Mouse (Mus musculus): ENCODE measurements around the gene Rprd1b. TPM values are rescaled to one million over a fixed set of nuclear protein-coding genes. Genes with fewer than 3 reads are reported as not detected.

The Rprd1b gene
- polyA plus RNA-seq, 1 experiment, result 17.5 TPM

- Histone ChIP-seq H3K27ac (ENCODE audit: insufficient read depth, low read depth, low read length) (no peak overlapping the region), H3K36me3 (ENCODE audit: control insufficient read depth, insufficient read depth, low read length) (no peaks in the 10 kb centered on the region; the same call in 1 of the 2 replicates), H3K4me1 (ENCODE audit: control insufficient read depth, insufficient read depth, low read length) (no peaks in the 10 kb centered on the region), H3K27me3 (replicated peaks; ENCODE audit: control insufficient read depth, insufficient read depth, low read length) (no peaks in the 10 kb centered on the region), H3K4me3 (ENCODE audit: insufficient read depth, low read depth, low read length) (no peak overlapping the region)
- WGBS, result 89% methylated on average over 3 of the region's 3 CpGs
- no peak for DNase-seq
- no peak for TF ChIP-seq CTCF (conservative IDR thresholded peaks at IDR 0.05; ENCODE audit: insufficient read depth, insufficient read length, low read depth, low read length)
- no peak for TF ChIP-seq POLR2A (IDR thresholded peaks at IDR 0.05; ENCODE audit: low read depth, low read length)
These were observed 15.7 kb upstream of the Rprd1b start for GRCm38 (mm10) chr2:158012608-158013007.

- H3K36me3 ChIP-seq (ENCODE audit: control insufficient read depth, insufficient read depth, low read length), result no peaks in the 10 kb centered on the region
- H3K27ac ChIP-seq (ENCODE audit: insufficient read depth, low read depth, low read length), result no peak overlapping the region
These were observed 11.0 kb upstream of the Rprd1b start for GRCm38 (mm10) chr2:158017330-158017729.

GRCm38 (mm10) chr2:158027855-158028353 lies 393 bp upstream of the Rprd1b start:
- peak overlapping the region; percentile 46; the same call in 1 of the 2 replicates for H3K27ac ChIP-seq (ENCODE audit: insufficient read depth, low read depth, low read length)
- DNase-seq, result no peak
- WGBS, result 2% methylated on average over 16 of the region's 16 CpGs
- H3K4me3 ChIP-seq (ENCODE audit: insufficient read depth, low read depth, low read length), result peak overlapping the region; percentile 99
- H3K36me3 ChIP-seq (ENCODE audit: control insufficient read depth, insufficient read depth, low read length), result no peaks in the 10 kb centered on the region
- no peaks in the 10 kb centered on the region for H3K27me3 ChIP-seq (replicated peaks; ENCODE audit: control insufficient read depth, insufficient read depth, low read length)
- H3K4me1 ChIP-seq (ENCODE audit: control insufficient read depth, insufficient read depth, low read length), result peaks cover 22% of the 10 kb centered on the region
- TF ChIP-seq CTCF (conservative IDR thresholded peaks at IDR 0.05; ENCODE audit: insufficient read depth, insufficient read length, low read depth, low read length), result no peak
- no peak for TF ChIP-seq POLR2A (IDR thresholded peaks at IDR 0.05; ENCODE audit: low read depth, low read length)

More at GRCm38 (mm10) chr2:158017330-158017729, 11.0 kb upstream of the Rprd1b start:
- DNase-seq, result no peak
- H3K27me3 ChIP-seq (replicated peaks; ENCODE audit: control insufficient read depth, insufficient read depth, low read length), result no peaks in the 10 kb centered on the region
- WGBS, result 84% methylated on average over 4 of the region's 4 CpGs
- TF ChIP-seq CTCF (conservative IDR thresholded peaks at IDR 0.05; ENCODE audit: insufficient read depth, insufficient read length, low read depth, low read length), result no peak
- no peak overlapping the region for H3K4me3 ChIP-seq (ENCODE audit: insufficient read depth, low read depth, low read length)
- no peaks in the 10 kb centered on the region for H3K4me1 ChIP-seq (ENCODE audit: control insufficient read depth, insufficient read depth, low read length)

- Histone ChIP-seq H3K4me3 (ENCODE audit: insufficient read depth, low read depth, low read length) (0 out of 2 replicates have a peak overlapping the region, but pooled peaks have one; percentile 0), H3K27me3 (replicated peaks; ENCODE audit: control insufficient read depth, insufficient read depth, low read length) (no peaks in the 10 kb centered on the region), H3K36me3 (ENCODE audit: control insufficient read depth, insufficient read depth, low read length) (no peaks in the 10 kb centered on the region), H3K27ac (ENCODE audit: insufficient read depth, low read depth, low read length) (no peak overlapping the region), H3K4me1 (ENCODE audit: control insufficient read depth, insufficient read depth, low read length) (peaks cover 22% of the 10 kb centered on the region)
- no peak for DNase-seq
- 53% methylated on average over 7 of the region's 7 CpGs for WGBS
- TF ChIP-seq POLR2A (IDR thresholded peaks at IDR 0.05; ENCODE audit: low read depth, low read length) (no peak), CTCF (conservative IDR thresholded peaks at IDR 0.05; ENCODE audit: insufficient read depth, insufficient read length, low read depth, low read length) (no peak)
These were observed 1.7 kb downstream of the Rprd1b start for GRCm38 (mm10) chr2:158030007-158030406.

- no peaks in the 10 kb centered on the region for H3K27me3 ChIP-seq (replicated peaks; ENCODE audit: control insufficient read depth, insufficient read depth, low read length)
- H3K4me3 ChIP-seq (ENCODE audit: insufficient read depth, low read depth, low read length), result no peak overlapping the region
- peaks cover 12% of the 10 kb centered on the region for H3K4me1 ChIP-seq (ENCODE audit: control insufficient read depth, insufficient read depth, low read length)
- 86% methylated on average over 2 of the region's 2 CpGs for WGBS
- no peak for TF ChIP-seq CTCF (conservative IDR thresholded peaks at IDR 0.05; ENCODE audit: insufficient read depth, insufficient read length, low read depth, low read length)
- no peak for TF ChIP-seq POLR2A (IDR thresholded peaks at IDR 0.05; ENCODE audit: low read depth, low read length)
- no peaks in the 10 kb centered on the region for H3K36me3 ChIP-seq (ENCODE audit: control insufficient read depth, insufficient read depth, low read length)
- no peak for DNase-seq
- no peak overlapping the region for H3K27ac ChIP-seq (ENCODE audit: insufficient read depth, low read depth, low read length)
These were observed 7.5 kb downstream of the Rprd1b start for GRCm38 (mm10) chr2:158035813-158036212.

GRCm38 (mm10) chr2:158036408-158036807 lies 8.1 kb downstream of the Rprd1b start:
- H3K27ac ChIP-seq (ENCODE audit: insufficient read depth, low read depth, low read length), result no peak overlapping the region
- TF ChIP-seq POLR2A (IDR thresholded peaks at IDR 0.05; ENCODE audit: low read depth, low read length), result no peak
- TF ChIP-seq CTCF (conservative IDR thresholded peaks at IDR 0.05; ENCODE audit: insufficient read depth, insufficient read length, low read depth, low read length), result no peak
- WGBS, result 78% methylated on average over 6 of the region's 6 CpGs
- H3K4me1 ChIP-seq (ENCODE audit: control insufficient read depth, insufficient read depth, low read length), result peaks cover 7% of the 10 kb centered on the region
- DNase-seq, result no peak
- no peaks in the 10 kb centered on the region for H3K27me3 ChIP-seq (replicated peaks; ENCODE audit: control insufficient read depth, insufficient read depth, low read length)
- H3K4me3 ChIP-seq (ENCODE audit: insufficient read depth, low read depth, low read length), result no peak overlapping the region
- no peaks in the 10 kb centered on the region for H3K36me3 ChIP-seq (ENCODE audit: control insufficient read depth, insufficient read depth, low read length)

- TF ChIP-seq CTCF (conservative IDR thresholded peaks at IDR 0.05; ENCODE audit: insufficient read depth, insufficient read length, low read depth, low read length) (no peak), POLR2A (IDR thresholded peaks at IDR 0.05; ENCODE audit: low read depth, low read length) (no peak)
- no peaks in the 10 kb centered on the region for H3K36me3 ChIP-seq (ENCODE audit: control insufficient read depth, insufficient read depth, low read length)
- no peaks in the 10 kb centered on the region for H3K27me3 ChIP-seq (replicated peaks; ENCODE audit: control insufficient read depth, insufficient read depth, low read length)
- H3K27ac ChIP-seq (ENCODE audit: insufficient read depth, low read depth, low read length), result no peak overlapping the region
- no peak for DNase-seq
- peaks cover 9% of the 10 kb centered on the region; the same call in 1 of the 2 replicates for H3K4me1 ChIP-seq (ENCODE audit: control insufficient read depth, insufficient read depth, low read length)
- H3K4me3 ChIP-seq (ENCODE audit: insufficient read depth, low read depth, low read length), result no peak overlapping the region
- WGBS, result 68% methylated on average over 7 of the region's 7 CpGs
These were observed 8.7 kb downstream of the Rprd1b start for GRCm38 (mm10) chr2:158036953-158037352.

All from kidney, adult 2 months (tissue).